Mouse (Mus musculus): Measurements from ENCODE around the gene Sgcd. TPM values are rescaled to one million over a fixed set of nuclear protein-coding genes. Genes with fewer than 3 reads are reported as not detected.
"Not testable (repeated sequence)": the region's sequence is repeated elsewhere in the genome, so short reads cannot be mapped to it uniquely, and the experiment has no call there.

The Sgcd gene
- polyA plus RNA-seq, 1 experiment from 2014 or later = 0.14 TPM

DNA sequence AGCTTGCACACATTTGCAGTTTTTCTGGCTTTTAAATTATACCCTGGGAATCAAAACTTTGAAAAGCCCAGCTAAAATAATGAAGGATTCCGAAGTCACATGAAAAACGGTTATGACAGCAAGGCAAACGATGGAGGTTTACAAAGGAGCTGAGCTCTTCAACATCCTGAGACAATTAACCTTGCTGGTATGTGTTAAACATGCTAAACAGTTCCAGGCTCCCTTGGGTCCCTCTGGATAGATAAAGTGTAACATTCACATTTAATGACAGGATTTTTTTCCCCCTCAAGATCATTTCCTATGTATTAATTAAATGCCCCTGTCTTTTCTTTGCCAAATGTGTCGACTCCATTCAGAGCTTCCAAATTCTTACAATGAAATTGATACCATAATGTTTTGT is 414.1 kb downstream of the Sgcd start:
- DNase-seq (no peak), ATAC-seq (ENCODE audit: low read depth) (no peak)
- no peaks in the 10 kb centered on the region for H3K9me3 ChIP-seq (replicated peaks)
- no peak overlapping the region for H3K4me2 ChIP-seq
- no peak overlapping the region for H3K9ac ChIP-seq
- WGBS (ENCODE audit: insufficient replicate concordance) = 53% methylated on average over 4 of the region's 4 CpGs
- no peaks in the 10 kb centered on the region for H3K27me3 ChIP-seq
- H3K27ac ChIP-seq = no peak overlapping the region
- no peak overlapping the region for H3K4me3 ChIP-seq (replicated peaks)
- H3K36me3 ChIP-seq = no peaks in the 10 kb centered on the region
- H3K4me1 ChIP-seq (replicated peaks) = no peaks in the 10 kb centered on the region

DNA sequence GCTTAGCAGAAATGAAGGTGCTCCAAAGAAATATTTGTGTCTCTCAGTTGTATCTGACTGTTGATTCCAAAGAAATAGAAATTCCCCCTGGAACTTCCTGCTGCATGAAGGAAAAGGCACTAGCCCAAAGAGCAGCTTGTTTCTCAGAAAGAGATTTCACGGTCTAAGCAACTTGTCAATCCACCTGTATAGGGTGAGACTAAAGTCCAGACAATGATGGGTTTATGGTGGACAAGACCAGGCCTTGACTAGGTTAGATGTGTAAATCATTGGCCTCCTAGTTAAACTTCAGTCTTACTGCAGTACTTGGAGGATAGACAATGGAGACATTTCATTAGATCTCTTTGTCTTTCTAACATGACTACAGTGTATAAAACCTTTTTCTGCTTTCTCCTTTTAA is 420.3 kb downstream of the Sgcd start:
- Histone ChIP-seq H3K9ac (no peak overlapping the region), H3K4me1 (replicated peaks) (no peaks in the 10 kb centered on the region), H3K36me3 (no peaks in the 10 kb centered on the region), H3K9me3 (replicated peaks) (no peaks in the 10 kb centered on the region), H3K4me3 (replicated peaks) (no peak overlapping the region), H3K27me3 (no peaks in the 10 kb centered on the region), H3K4me2 (no peak overlapping the region), H3K27ac (no peak overlapping the region)
- ATAC-seq (ENCODE audit: low read depth) (no peak), DNase-seq (no peak)
- WGBS (ENCODE audit: insufficient replicate concordance) = 74% methylated on average over 1 of the region's 1 CpGs

DNA sequence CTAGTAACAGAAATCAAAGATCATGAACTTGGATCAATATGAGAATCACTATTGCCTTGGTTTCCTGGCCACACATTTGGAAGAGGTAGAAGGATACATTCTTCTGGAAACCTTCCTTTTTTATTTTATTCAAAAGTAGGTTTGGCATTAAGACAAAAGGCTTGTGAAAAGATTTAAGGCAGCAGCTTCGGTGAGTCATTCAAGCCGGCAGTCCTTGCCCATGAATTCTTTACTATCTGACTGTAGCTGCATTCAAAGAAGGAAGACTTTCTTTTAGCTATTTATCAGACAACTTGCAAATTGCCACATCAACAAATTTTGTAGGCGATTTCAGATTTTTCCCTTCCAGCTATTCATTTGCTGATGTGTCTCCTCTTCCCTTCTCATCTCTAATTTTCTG is 422.6 kb downstream of the Sgcd start:
- Histone ChIP-seq H3K9me3 (replicated peaks) (no peaks in the 10 kb centered on the region), H3K27me3 (no peaks in the 10 kb centered on the region), H3K4me2 (no peak overlapping the region), H3K9ac (no peak overlapping the region), H3K4me3 (replicated peaks) (no peak overlapping the region), H3K4me1 (replicated peaks) (no peaks in the 10 kb centered on the region), H3K27ac (no peak overlapping the region), H3K36me3 (no peaks in the 10 kb centered on the region)
- WGBS (ENCODE audit: insufficient replicate concordance) = 58% methylated on average over 3 of the region's 3 CpGs
- ATAC-seq (ENCODE audit: low read depth) = no peak
- no peak for DNase-seq

DNA sequence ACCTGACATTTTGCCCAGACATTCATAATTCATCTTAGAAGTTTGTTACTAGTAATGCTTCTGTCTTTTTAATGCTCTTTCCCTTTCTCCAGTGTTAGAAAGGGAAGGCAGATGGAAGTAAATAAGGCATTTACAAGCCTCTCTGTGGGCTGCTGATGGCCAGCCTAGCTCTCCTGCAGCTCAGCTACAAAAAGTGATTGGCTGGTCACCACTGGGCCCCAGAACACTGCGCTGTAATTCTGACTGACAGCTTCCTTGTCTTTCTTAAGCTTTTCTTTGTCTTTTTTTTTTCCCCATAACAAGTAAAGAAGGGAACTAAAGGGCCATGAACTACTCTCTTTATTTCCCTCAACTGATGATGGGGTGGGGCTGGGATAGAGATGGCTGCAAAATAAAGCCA is 463.9 kb downstream of the Sgcd start:
- Histone ChIP-seq H3K4me3 (replicated peaks) (no peak overlapping the region), H3K27me3 (no peaks in the 10 kb centered on the region), H3K4me2 (no peak overlapping the region), H3K4me1 (replicated peaks) (no peaks in the 10 kb centered on the region), H3K9ac (no peak overlapping the region), H3K9me3 (replicated peaks) (no peaks in the 10 kb centered on the region), H3K27ac (no peak overlapping the region), H3K36me3 (no peaks in the 10 kb centered on the region)
- ATAC-seq (ENCODE audit: low read depth) (no peak), DNase-seq (no peak)
- WGBS (ENCODE audit: insufficient replicate concordance) = 33% methylated on average over 1 of the region's 1 CpGs

DNA sequence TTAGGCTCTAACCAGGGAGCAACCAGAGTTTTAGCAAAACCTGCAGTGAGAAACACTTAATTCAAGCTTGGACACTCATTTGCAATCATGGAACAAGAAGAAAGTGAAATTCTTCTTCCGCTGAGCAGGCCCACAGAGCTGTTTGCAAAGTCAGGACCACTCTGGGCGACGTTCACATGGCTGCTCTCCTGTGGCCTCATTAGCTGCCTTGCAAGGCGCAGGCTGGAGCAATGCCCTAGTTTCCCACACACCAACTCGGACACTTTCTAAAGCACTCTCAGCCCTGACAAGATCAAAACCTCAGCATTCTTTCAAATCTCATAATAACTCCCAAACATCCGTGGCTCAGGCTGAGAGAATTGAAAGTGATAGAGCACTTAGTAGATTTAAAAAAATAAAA is 480.7 kb downstream of the Sgcd start:
- Histone ChIP-seq H3K27me3 (no peaks in the 10 kb centered on the region), H3K9ac (no peak overlapping the region), H3K4me1 (replicated peaks) (no peaks in the 10 kb centered on the region), H3K36me3 (no peaks in the 10 kb centered on the region), H3K9me3 (replicated peaks) (no peaks in the 10 kb centered on the region), H3K27ac (no peak overlapping the region), H3K4me3 (replicated peaks) (no peak overlapping the region), H3K4me2 (no peak overlapping the region)
- ATAC-seq (ENCODE audit: low read depth) (no peak), DNase-seq (no peak)
- WGBS (ENCODE audit: insufficient replicate concordance) = 57% methylated on average over 6 of the region's 6 CpGs

DNA sequence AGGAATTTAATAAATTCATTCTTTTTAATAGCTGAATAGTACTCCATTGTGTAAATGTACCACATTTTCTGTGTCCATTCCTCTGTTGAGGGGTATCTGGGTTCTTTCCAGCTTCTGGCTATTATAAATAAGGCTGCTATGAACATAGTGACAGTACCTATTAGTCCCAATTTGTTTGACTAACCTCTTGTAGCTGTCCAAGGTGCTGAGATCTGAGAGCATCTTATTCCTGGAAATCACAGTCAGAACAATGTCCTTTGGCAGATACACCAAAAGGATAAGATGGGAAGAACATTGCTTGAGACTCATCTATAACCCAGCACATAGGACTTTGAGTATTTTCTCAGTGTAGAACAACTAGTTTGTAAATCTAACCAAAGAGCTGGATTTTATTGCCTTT is 485.5 kb downstream of the Sgcd start:
- not testable (repeated sequence) for DNase-seq; H3K4me3 ChIP-seq (replicated peaks); ATAC-seq (ENCODE audit: low read depth); H3K9ac ChIP-seq; H3K27me3 ChIP-seq; H3K9me3 ChIP-seq (replicated peaks); H3K4me1 ChIP-seq (replicated peaks); H3K27ac ChIP-seq; H3K4me2 ChIP-seq; H3K36me3 ChIP-seq

DNA sequence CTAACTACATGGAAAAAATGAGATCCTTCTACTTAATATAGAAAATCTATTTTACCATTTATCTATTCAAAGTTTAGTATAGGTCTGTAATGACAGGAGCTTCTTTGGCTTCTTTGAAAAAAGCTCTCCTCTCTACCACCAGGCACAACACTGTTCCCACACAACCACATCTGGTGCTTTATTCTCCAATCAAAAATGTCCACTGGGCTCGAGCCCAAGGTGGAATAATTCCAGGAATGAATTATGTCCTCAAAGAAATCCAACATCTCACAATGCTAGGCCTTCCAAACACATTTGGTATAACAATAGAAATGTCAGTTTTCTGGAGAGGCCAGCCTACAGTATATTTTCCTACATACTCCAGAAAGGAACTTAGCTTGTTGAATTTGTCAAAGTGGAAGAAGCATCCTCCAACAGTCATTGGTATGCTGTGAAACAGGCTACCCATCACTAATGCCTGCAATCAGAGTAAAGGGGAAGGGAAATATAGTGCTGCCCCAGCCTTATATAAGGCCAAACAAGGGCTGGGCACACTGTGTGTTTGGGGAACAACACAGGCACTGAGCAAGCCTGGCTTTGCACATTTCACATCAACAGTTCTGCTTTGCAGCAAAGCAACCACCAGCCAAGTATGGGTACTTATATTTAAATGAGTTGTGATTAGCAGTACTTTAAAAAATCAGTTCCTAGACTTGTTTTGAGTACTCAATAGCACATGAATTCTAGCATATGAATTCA is 515.1 kb downstream of the Sgcd start:
- 22% methylated on average over 1 of the region's 1 CpGs for WGBS (ENCODE audit: insufficient replicate concordance)
- Histone ChIP-seq H3K9me3 (replicated peaks) (no peaks in the 10 kb centered on the region), H3K4me1 (replicated peaks) (no peaks in the 10 kb centered on the region), H3K36me3 (no peaks in the 10 kb centered on the region), H3K27ac (no peak overlapping the region), H3K4me2 (no peak overlapping the region), H3K9ac (no peak overlapping the region), H3K27me3 (no peaks in the 10 kb centered on the region), H3K4me3 (replicated peaks) (no peak overlapping the region)
- DNase-seq (no peak), ATAC-seq (ENCODE audit: low read depth) (no peak)

DNA sequence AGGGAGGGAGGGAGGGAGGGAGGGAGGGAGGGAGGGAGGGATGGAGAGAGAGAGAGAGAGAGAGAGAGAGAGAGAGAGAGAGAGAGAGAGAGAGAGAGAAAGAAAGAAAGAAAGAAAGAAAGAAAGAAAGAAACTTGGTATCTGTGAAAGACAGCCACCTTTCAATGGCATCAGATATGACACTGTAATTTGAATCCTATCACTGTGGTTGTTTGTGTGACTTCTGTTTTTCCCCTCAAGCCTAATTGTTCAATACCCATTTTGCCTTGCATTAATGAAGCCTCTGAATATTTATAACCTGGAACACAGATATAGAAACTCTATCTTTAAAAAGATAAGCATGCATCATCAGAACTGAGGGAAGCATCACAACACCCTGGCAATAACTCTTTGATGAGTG is 528.1 kb downstream of the Sgcd start:
- H3K9me3 ChIP-seq (replicated peaks); H3K27me3 ChIP-seq; DNase-seq; H3K4me1 ChIP-seq (replicated peaks); H3K9ac ChIP-seq; H3K4me2 ChIP-seq; H3K4me3 ChIP-seq (replicated peaks); ATAC-seq (ENCODE audit: low read depth); H3K36me3 ChIP-seq; H3K27ac ChIP-seq: not testable (repeated sequence)

DNA sequence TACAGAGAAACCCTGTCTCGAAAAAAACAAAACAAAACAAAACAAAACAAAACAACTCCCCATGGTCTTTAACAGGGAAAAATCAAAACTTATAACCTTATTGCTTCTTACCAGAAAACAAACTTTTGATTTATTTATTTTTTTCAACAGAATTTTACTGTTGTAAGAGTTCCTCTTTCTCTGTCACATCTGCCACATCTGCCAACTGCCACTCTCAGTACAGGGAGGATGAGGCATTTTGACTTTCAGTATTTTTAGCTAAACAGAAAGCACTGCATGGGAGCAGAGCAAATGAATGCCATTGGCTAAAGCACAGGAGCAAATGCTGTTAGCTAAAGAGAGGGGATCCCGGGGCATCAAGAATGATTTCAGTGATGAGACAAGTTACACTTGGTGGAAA is 528.6 kb downstream of the Sgcd start:
- no peak for ATAC-seq (ENCODE audit: low read depth)
- Histone ChIP-seq H3K4me2 (no peak overlapping the region), H3K27ac (no peak overlapping the region), H3K9ac (no peak overlapping the region), H3K4me1 (replicated peaks) (no peaks in the 10 kb centered on the region), H3K27me3 (no peaks in the 10 kb centered on the region), H3K4me3 (replicated peaks) (no peak overlapping the region), H3K9me3 (replicated peaks) (no peaks in the 10 kb centered on the region), H3K36me3 (no peaks in the 10 kb centered on the region)
- no peak for DNase-seq
- WGBS (ENCODE audit: insufficient replicate concordance) = 40% methylated on average over 2 of the region's 2 CpGs

DNA sequence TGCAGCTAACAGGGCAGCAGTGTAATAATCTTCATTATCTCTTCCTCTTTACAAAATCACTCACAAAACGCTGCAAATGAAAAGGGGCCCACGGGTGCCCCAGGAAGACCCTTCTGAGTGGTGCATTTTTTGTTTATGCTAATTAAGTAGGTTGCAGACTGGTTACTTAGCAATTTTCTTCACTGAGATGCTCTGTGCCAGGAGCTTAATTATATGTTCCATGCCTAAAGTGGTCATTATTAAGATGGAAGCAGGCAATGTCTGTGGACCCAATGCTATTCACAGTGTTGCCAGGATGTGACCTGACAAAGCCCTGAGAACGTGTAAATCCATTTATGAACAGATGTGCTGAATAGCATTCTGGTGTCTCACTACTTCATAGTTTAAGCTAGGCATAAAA is 529.6 kb downstream of the Sgcd start:
- Histone ChIP-seq H3K9me3 (replicated peaks) (no peaks in the 10 kb centered on the region), H3K27me3 (no peaks in the 10 kb centered on the region), H3K9ac (no peak overlapping the region), H3K4me2 (no peak overlapping the region), H3K4me3 (replicated peaks) (no peak overlapping the region), H3K36me3 (no peaks in the 10 kb centered on the region), H3K4me1 (replicated peaks) (no peaks in the 10 kb centered on the region), H3K27ac (no peak overlapping the region)
- DNase-seq (no peak), ATAC-seq (ENCODE audit: low read depth) (no peak)
- 36% methylated on average over 3 of the region's 3 CpGs for WGBS (ENCODE audit: insufficient replicate concordance)

DNA sequence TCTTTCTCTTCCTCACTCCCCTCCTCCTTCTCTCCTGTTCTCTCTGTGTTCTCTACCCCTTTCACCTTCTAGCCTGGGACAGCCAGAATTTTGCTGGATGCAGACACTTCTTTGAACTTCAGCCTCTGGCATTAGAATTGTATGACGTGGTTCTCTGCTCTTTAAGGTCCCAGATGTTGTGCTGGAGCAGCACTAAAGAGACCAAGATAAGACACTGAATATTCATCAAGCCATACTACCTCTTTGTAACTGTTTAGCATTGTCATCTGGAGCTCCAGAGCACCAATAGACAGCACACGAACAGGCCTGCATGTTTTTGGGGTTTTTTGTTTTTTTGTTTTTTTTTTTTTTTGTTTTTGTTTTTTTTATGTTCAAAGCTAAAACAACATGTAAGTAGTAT is 541.0 kb downstream of the Sgcd start:
- H3K36me3 ChIP-seq = no peaks in the 10 kb centered on the region
- H3K9me3 ChIP-seq (replicated peaks) = no peaks in the 10 kb centered on the region
- WGBS (ENCODE audit: insufficient replicate concordance) = 48% methylated on average over 2 of the region's 2 CpGs

DNA sequence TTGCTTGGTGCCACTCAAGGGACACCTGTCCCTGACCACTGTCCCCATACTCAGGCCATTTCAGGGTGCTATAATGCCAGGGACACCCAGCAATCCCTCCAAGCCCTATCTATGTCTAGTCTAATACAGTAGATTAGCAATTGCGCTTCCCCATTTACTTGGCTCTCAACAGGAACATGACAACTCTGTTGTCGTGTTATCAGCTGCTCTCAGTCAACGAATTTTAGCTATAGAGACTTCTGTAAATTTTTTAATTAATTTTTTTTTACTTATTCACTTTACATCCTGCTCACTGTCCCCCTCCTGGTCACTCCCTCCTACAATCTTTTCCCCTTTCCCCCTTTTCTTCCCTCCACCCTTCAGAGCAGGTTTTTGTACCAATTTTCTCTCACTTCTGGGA is 542.4 kb downstream of the Sgcd start:
- ATAC-seq (ENCODE audit: low read depth) = no peak
- Histone ChIP-seq H3K9me3 (replicated peaks) (no peaks in the 10 kb centered on the region), H3K4me3 (replicated peaks) (no peak overlapping the region), H3K27me3 (no peaks in the 10 kb centered on the region), H3K27ac (no peak overlapping the region), H3K4me1 (replicated peaks) (no peaks in the 10 kb centered on the region), H3K4me2 (no peak overlapping the region), H3K9ac (no peak overlapping the region), H3K36me3 (no peaks in the 10 kb centered on the region)
- 55% methylated on average over 3 of the region's 3 CpGs for WGBS (ENCODE audit: insufficient replicate concordance)
- no peak for DNase-seq

More for the DNA sequence above, 541.0 kb downstream of the Sgcd start:
- Histone ChIP-seq H3K27ac (no peak overlapping the region), H3K4me1 (replicated peaks) (no peaks in the 10 kb centered on the region), H3K4me2 (no peak overlapping the region), H3K27me3 (no peaks in the 10 kb centered on the region), H3K9ac (no peak overlapping the region), H3K4me3 (replicated peaks) (no peak overlapping the region)
- DNase-seq = no peak
- no peak for ATAC-seq (ENCODE audit: low read depth)

Measured in liver, embryonic 13.5 days (tissue).